Mouse (Mus musculus) kidney, postnatal 36 days (tissue): Measurements from ENCODE around the gene Prss33.

Experiments used
- DNase-seq, 2 experiments: peaks; one replicate each; pipeline ENCODE4 v3.0.0; 2021 to 2022; ENCODE audit warnings: mixed read lengths in 2 of 2

The Prss33 gene

DNA sequence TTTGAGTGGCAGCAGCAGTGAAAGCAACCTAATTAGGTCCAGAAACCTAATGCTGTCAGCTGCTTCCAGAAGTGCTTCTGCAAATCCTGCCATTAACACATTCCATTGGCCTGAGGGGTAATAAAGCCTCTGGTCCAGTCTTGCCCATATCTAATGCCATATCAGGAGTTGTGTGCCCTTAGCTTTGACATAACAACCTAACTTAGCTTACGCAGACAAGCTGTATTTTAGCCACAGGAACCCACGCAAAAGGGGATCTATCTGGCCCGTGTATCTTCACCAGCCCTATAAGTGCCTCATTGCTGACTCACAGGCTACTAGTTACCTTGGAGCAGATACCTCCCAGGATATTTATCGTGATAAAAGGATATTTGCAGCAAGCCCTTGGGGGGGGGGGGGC lies 10.3 kb downstream of the Prss33 start:
- DNase-seq = no peak

DNA sequence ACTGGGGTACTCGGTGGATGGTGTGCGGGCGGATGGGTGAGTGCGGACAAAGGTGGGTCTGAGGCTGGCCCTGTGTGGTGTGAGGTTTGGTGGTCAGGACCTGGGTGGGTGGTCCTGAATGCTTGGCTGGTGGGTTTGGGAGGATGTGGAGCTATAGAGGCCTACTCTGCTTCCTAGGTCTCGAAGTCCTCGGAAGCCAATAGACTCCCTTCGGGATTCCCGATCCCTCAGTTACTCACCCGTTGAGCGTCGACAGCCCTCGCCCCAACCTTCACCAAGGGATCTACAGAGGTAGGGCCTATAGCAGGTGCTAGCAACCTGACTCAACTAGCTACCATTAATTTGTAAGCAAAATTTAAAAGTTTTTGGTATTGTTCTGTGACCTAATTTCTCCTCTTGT lies 12.2 kb downstream of the Prss33 start:
- DNase-seq = no peak

DNA sequence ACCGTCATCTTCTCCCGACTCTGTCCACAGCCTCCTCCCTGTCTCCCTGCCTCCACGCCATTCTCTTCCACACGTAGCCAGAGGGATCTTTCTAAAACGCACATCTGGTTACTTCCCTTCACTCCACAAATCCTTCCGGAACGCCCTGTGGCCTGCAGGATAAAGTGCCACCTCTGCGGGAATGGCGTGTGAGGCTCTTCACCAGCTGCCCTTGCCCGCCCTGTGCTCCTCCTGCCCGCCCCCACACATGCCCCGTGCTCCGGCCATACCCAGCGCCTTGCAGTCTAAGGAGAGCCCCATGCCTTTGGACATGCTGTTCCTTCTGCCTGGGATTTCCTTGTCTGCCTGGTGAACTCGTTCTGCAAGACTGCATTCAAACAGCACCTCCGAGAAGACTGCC lies 12.8 kb downstream of the Prss33 start:
- no peak for DNase-seq

DNA sequence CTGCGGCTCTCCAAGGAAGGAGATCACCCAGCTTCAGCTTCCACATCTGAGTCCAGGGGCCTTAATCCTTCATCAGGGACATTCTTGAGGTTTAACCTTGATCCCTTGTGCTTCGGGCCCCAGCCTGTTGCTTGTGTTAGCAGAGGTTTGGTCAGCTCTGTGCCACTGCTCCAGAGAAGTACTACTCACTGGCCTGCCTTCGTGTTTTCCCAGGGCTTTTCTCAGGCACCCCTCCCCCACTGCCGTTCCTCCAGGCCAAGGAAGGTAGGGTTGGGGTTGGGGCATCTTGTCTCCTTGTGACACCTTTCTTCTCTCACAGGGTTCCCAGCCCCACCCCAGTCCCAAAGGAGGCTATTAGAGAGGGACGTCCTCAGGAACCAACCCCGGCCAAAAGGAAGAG lies 13.8 kb downstream of the Prss33 start:
- DNase-seq = no peak

DNA sequence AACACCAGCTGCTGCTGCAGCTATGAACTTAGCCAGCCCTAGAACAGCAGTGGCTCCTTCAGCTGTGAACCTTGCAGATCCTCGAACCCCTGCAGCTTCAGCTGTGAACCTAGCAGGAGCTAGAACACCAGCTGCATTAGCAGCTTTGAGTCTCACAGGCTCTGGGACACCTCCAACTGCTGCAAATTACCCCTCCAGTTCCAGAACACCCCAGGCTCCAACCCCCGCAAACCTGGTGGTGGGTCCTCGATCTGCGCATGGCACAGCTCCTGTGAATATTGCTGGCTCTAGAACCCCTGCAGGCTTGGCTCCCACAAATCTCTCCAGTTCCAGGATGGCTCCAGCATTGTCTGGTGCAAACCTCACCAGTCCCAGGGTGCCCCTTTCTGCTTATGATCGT lies 15.1 kb downstream of the Prss33 start:
- DNase-seq = no peak

DNA sequence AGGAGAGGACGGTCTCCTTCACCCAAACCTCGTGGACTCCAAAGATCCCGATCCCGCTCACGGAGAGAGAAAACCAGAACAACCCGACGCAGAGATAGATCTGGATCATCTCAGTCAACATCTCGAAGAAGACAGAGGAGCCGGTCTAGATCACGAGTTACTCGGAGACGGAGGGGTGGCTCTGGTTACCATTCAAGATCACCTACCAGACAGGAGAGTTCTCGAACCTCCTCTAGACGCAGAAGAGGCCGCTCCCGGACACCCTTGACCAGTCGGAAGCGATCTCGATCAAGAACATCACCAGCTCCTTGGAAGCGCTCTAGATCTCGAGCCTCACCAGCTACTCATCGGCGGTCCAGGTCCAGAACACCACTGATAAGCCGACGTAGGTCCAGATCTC lies 16.6 kb downstream of the Prss33 start:
- no peak for DNase-seq

DNA sequence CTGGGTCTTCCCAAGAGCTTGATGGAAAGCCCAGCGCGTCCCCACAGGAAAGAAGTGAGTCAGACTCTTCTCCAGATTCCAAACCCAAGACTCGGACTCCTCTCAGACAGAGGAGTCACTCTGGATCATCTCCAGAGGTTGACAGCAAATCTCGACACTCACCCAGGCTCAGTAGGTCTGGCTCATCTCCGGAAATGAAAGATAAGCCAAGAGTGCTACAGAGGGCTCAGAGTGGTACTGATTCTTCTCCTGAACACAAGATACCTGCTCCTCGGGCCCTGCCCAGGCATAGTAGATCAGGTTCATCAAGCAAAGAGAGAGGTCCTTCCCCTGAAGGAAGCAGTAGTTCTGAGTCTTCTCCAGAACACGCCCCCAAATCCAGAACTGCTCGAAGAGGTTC lies 17.3 kb downstream of the Prss33 start:
- no peak for DNase-seq

DNA sequence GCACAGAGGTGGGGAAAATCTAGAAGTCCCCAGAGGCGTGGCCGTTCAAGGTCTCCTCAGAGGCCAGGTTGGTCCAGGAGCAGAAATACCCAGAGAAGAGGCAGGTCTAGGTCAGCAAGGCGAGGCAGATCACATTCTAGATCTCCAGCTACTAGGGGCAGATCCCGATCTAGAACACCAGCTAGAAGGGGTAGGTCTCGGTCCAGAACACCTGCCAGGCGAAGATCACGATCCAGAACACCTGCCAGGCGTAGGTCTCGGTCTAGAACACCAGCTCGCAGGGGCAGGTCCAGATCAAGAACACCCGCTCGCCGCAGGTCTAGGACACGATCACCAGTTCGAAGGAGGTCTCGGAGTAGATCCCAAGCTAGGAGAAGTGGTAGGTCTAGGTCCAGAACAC lies 20.2 kb downstream of the Prss33 start:
- DNase-seq = no peak

DNA sequence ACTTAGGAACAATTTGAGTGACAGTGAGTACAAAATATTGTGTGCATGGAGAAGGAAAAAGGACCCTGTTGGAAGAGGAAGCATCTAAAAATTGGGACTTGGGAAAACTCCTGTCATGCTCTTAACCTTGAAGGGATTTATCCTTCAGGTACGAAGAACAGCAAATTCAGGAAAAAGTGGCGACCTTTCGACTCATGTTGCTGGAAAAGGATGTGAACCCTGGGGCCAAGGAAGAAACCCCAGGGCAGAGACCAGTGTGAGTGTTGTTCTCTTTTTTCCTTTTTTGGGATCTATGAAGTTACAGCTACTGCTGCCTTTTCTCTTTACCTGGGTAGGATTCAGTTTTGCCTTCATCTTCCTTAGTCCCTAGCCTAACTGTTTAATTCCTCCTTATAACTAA lies 27.9 kb downstream of the Prss33 start:
- peak; percentile 39 to 48 for DNase-seq

DNA sequence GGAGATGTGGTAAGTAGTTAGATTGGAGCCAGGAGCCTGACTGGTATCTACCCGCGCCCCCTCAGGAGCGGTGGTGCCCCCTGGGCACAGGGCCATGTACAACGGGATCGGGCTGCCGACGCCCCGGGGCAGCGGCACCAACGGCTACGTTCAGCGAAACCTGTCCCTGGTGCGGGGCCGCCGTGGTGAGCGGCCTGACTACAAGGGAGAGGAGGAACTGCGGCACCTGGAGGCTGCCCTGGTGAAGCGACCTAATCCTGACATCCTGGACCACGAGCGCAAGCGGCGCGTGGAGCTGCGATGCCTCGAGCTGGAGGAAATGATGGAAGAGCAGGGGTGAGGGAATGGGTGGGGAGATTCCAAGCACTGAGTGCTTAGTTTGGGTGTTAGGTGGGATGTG lies 29.0 kb downstream of the Prss33 start:
- peak; percentile 73 to 80 for DNase-seq

DNA sequence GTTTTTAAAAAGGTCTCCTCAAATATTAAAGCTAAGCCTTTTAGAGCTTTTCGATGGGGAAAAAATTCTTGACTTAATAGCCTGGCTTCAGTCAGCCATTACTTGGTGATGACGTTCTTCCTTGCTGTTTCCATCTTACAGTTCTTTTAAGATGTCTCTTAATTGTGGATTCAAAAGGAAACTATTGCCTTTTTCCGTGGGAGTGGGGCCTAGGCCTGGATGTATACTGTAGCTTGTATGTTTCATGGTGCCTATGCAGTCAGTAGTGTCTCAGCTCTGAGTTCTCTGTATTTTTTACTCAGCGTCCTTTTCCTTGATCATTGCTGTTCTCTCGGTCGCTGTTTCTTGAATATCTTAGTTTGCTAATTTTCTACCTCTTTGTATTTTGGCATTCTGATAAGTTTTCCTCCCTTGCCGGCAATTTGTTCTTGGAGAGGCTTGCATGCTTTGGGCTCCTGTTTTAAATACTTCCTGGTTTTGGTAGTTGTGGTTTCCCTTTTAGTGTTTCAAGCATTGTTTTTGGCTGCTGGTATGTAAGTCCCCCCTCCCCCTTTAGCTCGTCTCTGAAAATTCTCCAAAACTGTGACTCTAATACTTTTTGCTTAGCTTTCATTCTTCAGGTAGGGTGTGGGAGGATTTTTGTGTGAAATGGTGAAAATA lies 31.3 kb downstream of the Prss33 start:
- no peak for DNase-seq

DNA sequence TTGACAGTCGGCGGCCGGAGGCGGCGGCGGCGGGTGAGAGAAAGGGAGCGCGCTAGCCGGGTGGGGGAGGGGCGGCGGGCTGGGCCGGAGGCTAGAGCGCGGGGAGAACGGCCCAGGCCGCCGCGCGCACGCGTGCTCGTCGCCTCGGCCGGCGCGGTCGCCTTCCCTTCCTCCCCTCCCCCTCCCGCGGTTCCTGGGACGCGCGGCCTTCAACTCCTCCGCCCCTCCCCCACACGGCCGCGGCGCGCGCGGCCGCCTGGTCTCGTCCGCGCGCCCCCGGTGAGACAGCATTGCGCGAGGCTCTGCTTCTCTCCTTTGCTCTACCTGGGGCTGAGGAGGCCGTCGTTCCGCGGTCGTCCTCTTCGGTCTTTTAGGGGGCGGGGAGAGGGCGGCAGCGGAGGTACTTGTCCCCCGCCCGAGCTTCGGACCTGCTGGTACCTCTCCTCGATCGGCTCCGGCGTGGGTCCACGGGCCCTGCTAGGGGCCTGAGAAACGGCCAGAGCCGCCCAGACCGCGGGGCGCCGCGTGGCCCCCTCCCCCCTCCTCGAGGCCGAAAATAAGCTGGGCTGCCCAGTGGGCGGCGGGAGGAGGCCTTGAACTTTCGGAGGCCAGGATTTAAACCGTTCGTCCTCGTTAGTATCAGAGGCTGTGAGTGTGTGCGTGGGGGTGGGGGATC lies 32.4 kb downstream of the Prss33 start:
- peak; percentile 87 to 93 for DNase-seq

DNA sequence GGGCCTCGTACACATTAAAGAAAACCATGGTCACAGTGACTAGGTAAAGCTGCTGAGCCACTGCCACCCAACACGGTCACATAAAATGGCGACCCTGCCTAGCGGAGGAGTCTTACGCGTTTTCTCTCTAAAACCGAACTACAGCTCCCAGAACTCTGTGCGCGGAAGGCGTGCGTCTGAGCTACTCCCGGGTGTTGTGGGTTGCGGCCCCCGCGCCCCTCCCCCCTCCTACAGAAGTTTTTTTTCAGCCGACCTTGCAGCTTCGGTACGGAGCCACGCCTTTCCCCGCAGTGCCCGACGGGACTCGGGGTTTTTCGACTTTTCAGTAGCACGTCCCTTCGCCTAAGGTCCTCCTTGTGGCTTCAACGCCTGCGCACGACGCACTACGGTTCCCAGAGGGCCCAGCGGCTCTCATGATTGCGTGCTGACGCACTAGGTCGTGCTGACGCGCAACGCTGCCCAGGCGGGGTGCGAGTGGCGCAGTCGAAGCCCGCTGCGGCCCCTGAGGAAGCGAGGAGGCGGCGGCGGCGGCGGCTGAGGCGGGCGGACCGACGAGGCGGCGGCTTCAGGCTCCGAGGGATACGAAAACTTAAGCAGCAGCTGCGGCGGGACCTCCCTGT lies 33.0 kb downstream of the Prss33 start:
- peak; percentile 98 to 99 for DNase-seq

DNA sequence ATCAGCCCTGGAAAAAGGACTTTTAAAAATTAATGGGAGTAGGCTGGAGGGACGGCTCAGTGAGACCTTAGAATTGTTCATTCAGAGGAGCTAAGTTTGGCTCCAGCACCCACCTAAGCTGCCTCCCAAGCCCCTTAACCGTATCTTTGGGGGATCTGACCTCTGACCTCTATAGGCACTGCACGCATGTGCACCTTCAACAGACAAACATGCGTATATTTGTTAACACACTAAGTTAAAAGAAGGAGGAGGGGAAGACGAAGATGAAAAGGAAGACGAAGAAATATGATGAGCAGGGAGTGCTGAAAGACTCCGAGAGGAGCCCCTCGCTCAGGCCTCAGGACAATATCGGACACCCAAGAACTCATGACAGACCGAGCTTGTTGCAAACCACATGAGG lies 34.2 kb downstream of the Prss33 start:
- DNase-seq = no peak

DNA sequence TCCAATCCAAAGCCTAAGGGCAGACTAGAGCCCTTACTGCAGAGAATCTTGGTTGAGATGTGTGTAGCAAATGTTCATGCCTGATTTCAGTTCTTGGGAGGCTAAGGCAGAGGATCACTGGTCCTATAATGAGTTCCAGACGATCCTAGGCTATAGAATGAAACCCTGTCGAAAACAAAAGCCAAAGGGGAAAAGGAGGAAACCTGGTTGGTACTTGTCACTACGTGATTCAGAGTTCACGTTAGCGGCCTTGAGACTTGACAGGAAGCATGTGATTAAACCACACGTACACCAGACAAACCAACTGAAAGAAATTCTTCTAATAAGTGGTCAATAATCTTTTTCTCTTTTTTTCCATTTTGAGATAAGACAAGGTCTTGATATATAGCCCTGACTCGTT lies 38.5 kb downstream of the Prss33 start:
- no peak for DNase-seq

DNA sequence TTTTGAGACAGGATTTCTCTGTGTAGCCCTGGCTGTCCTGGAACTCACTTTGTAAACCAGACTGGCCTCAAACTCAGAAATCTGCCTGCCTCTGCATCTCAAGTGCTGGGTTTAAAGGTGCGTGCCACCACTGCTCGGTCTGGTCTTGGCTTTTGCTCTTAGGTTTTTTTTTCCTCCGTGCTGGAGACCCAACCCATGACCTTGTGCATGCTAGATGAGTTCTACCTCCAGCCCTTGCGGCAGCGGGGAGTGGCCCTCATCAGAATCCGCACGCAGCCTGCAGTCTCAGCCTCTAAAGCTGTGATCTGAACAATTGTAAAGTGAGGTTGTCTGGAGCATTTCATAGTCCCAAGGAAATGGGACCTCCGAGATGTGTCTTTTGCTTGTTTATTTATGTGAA lies 40.5 kb downstream of the Prss33 start:
- DNase-seq = no peak

DNA sequence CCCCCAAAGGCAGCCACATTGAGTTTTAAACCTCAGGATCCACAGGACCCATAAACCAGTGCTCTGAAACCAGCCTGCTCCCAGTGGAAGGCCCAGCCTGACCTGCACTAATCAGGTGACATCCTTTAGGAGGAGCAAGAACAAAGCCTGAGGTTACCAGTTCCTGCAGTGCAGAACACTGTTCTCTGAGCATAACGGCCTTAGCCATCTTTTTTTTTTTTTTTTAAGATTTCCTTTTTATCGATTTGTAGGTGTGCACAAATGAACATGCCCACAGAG lies 44.8 kb downstream of the Prss33 start:
- peak in 1 of 2 experiments; percentile 34 for DNase-seq

DNA sequence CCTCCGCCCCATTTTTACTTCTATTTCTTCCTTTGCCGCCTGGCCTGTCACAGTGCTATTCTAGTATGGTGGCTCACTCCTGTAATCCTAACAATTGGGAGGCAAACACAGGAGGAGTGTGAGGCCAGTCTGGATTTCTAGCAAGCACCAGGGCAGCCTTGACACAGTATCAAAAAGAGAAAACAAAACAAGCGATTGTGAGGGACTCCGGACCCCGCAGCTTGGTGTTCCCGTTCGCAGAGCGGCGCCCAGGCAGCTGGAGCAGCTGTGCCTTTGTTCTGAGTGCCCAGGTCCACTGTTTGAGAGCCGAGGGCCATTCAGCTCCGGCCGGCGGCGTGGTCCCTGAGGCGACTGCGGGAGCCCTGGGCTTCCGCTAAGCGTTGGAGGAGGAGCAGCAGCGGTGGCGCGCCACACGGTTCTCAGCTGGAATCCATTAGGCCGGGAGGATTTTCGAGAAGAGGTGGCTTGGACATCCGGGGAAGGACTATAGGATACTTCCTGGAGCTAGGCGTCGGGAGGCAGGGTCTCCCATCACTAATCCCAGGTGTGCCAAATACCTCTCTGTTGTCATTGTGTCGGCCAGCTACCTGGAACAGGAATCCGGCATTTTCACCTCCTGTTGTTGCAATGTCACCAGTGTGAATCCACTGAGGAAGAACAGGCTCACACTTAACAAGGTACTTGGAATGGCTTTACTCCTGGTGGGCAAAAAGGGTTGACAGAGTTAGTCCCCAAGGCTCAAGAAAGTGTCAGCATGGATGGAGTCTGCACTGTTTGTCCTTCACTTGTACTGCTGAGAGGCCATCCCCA lies 45.4 kb downstream of the Prss33 start, which contains the start of gene Srrm2:
Srrm2 (plus strand) TSS at position 264 of the 810 bp plus-strand sequence.
- peak; percentile 51 to 79 for DNase-seq

DNA sequence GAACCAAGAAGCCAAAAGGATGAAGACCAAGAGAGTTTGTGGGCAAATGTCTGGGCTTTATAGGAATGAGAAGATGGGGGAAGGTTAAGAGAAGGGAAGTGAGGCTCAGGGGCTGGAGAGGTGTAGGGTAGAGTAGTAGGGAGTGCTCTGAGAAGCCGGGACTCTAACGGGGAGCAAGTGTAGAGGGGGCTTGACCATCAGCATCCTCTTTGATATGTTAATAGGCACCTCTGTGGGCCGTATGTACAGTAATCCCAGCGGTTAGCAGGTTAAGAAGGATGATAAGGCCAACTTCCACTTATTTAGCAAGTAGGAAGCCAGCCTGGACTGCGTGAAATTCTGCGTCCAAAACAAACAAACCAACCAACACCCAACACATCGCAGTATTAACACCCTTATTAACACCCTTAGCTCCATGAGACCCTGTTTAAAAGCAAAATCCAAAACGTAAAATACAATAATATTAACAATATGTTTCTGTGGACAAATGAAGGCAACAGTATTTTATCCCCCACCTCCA lies 46.0 kb downstream of the Prss33 start:
- DNase-seq = no peak

DNA sequence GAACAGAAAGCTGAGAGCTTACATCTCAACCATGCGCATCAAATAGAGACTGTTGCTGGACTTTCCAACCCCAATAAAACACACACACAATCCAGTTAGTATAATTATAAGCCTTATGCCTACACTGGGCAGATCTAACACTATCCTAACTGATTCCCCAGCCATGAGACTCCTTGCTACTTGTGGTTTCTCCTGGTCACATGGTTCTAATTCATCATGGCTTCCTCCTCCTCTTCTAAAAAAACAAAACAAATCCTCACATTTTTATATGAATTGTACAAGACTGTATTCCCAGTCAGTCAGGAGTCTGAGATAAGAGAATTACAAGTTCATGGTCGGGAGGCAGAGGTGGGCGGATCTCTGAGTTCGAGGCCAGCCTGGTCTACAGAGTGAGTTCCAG lies 46.9 kb downstream of the Prss33 start:
- DNase-seq = no peak

DNA sequence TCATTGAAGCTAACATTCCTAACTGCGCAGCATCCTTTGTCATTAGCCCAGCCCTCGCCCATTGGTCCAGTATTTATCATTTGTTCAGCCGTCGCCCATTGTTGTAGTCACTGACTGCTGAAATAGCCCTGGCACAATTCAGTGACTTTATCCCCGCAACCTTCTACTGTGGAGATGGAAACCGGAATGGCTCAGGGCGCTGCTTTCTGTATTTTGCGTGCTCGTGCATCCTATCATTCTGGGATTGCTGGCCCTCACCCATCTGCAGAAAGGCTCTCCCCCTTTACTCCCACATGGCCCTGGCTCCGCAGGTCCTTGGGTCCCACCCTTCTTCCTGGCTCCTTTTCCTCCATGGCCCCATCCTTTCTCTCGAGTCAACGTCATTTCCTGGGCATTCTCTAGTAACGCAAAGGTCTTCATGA lies 49.3 kb downstream of the Prss33 start:
- DNase-seq = peak; percentile 22 to 43

DNA sequence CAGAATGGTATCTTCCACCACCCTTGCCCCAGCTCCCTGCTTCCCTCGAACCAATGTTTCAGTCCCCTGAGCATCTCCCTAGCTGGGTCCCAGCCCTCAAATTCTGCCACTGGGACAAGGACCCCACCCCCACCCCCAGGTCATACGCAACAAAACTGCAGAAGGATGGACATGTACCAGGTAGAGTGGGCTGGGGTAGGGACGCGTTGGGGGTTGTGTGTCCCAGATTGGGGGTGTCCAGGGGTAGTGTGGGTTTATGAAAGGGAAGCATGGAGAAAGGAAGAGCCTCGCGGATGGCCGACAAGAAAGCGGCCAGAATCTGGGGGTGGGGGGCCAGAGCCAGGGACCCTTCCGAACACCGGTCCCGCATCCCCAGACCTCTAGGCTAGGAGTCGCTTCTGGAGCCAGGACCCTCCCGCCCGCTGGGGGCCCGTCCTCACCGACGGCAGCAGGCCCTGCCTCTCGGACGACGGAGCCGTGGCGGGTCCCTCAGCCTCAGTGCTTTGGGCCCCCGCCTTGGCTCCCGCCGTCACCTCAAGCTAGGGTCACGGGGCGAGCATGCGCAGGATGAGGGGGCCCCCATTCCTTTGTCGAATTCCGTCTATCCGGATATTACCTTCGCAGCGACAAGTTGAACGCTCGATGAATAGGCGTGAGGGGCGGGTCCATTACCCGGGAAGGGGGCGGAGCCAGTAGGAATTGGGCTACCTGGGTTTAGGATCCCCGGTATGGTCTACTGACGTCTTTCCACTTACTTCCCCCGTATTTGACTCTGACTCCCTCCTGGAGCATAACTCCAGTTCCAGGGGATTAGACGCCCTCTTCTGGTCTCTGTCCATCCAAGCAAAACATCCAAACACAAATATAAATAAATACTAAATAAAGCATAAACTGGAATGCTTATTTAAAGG lies 50.0 kb downstream of the Prss33 start, which contains the start of gene Flywch2:
Flywch2 (minus strand) TSS at position 521 of the 911 bp plus-strand sequence.
- peak; percentile 87 to 89 for DNase-seq
